27 mouse cellular contexts compared by ENCODE assay signal in the genomic region with DNA sequence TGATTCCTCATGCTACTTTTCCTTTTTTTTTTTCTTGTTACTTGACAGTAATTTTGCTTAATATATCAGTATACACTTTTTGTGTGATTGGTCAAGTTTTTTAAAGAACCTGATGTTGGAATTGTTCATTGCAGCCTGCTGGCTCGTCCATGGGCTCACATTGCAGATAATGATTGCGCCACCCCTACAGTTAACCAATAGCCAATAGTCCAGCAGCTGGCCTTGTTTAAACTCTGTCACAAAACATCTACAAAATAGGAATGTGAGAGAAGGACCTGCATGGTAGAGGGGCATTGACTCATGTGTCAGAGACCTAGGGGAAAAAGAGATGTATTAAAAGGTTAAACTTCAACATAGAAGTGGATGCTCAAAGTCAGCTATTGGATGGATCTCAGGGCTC.
"Had no signal": no experiment of that assay in that cellular context is flagged by ENCODE, and none has a peak within 500 bp of the region (broad histone marks: within the 10 kb centered on the region; RNA-seq: fewer than 3 reads in every experiment).

No protein-coding gene starts in this region.

- H3K4me2 ChIP-seq: heart, embryonic 13.5 days; heart, embryonic 15.5 days; hindbrain, embryonic 12.5 days; hindbrain, embryonic 15.5 days; kidney, embryonic 15.5 days; limb, embryonic 13.5 days; limb, embryonic 15.5 days; liver, embryonic 13.5 days; liver, embryonic 15.5 days had no signal

- H3K4me3 ChIP-seq: gastrocnemius, adult 2 months; heart, embryonic 10.5 days; heart, embryonic 13.5 days; heart, embryonic 15.5 days; hindbrain, embryonic 10.5 days; hindbrain, embryonic 12.5 days; hindbrain, embryonic 15.5 days; kidney, embryonic 15.5 days; limb, embryonic 13.5 days; limb, embryonic 15.5 days; liver, embryonic 13.5 days; liver, embryonic 15.5 days had no signal

- H3K9ac ChIP-seq: heart, embryonic 13.5 days; heart, embryonic 15.5 days; hindbrain, embryonic 12.5 days; hindbrain, embryonic 15.5 days; kidney, embryonic 15.5 days; limb, embryonic 13.5 days; limb, embryonic 15.5 days; liver, embryonic 13.5 days; liver, embryonic 15.5 days had no signal

- DNase-seq: gastrocnemius, adult 2 months; gastrocnemius, postnatal 10 days; gastrocnemius, postnatal 25 days; heart, postnatal 14 days; heart, postnatal 36 days; kidney, adult 11 months; kidney, adult 2 months; kidney, adult 9 months; kidney, postnatal 14 days; kidney, postnatal 36 days; layer of hippocampus, adult 9-11 months; layer of hippocampus, postnatal 36 days; left cerebral cortex, postnatal 4 days; liver, embryonic 13.5 days had no signal

- ATAC-seq: hindbrain, postnatal 0 days; intestine, embryonic 16.5 days had no signal

- H3K4me1 ChIP-seq: heart, embryonic 10.5 days; heart, embryonic 13.5 days; heart, embryonic 15.5 days; hindbrain, embryonic 10.5 days; hindbrain, embryonic 12.5 days; hindbrain, embryonic 15.5 days; kidney, embryonic 15.5 days; limb, embryonic 13.5 days; limb, embryonic 15.5 days; liver, embryonic 13.5 days; liver, embryonic 15.5 days had no signal

- H3K36me3 ChIP-seq: heart, embryonic 10.5 days; heart, embryonic 13.5 days; heart, embryonic 15.5 days; hindbrain, embryonic 10.5 days; hindbrain, embryonic 12.5 days; hindbrain, embryonic 15.5 days; kidney, embryonic 15.5 days; limb, embryonic 13.5 days; limb, embryonic 15.5 days; liver, embryonic 13.5 days; liver, embryonic 15.5 days had no signal

- H3K27ac ChIP-seq: gastrocnemius, adult 2 months; heart, embryonic 10.5 days; heart, embryonic 13.5 days; heart, embryonic 15.5 days; hindbrain, embryonic 10.5 days; hindbrain, embryonic 12.5 days; hindbrain, embryonic 15.5 days; hindbrain, postnatal 0 days; kidney, embryonic 15.5 days; kidney, postnatal 0 days; limb, embryonic 13.5 days; limb, embryonic 15.5 days; liver, embryonic 13.5 days; liver, embryonic 15.5 days had no signal

- H3K9me3 ChIP-seq: heart, embryonic 10.5 days; heart, embryonic 13.5 days; heart, embryonic 15.5 days; hindbrain, embryonic 10.5 days; hindbrain, embryonic 12.5 days; hindbrain, embryonic 15.5 days; kidney, embryonic 15.5 days; limb, embryonic 13.5 days; limb, embryonic 15.5 days; liver, embryonic 13.5 days; liver, embryonic 15.5 days had no signal

- H3K27me3 ChIP-seq: heart, embryonic 13.5 days; heart, embryonic 15.5 days; hindbrain, embryonic 12.5 days; hindbrain, embryonic 15.5 days; kidney, embryonic 15.5 days; limb, embryonic 13.5 days; limb, embryonic 15.5 days; liver, embryonic 13.5 days; liver, embryonic 15.5 days had no signal
